Comparison of ENCODE assay signal across 25 mouse cellular contexts in genomic region chr2:58443163-58443562, GRCm38 (mm10). TPM values are rescaled to one million over a fixed set of nuclear protein-coding genes. Genes with fewer than 3 reads are reported as not detected.
DNase-seq lines count a peak whose midpoint lies in the region; ATAC-seq and TF ChIP-seq lines count a peak whose summit lies in the region.
"Had no signal": no experiment of that assay in that cellular context is flagged by ENCODE, and none has a peak within 500 bp of the region (broad histone marks: within the 10 kb centered on the region; RNA-seq: fewer than 3 reads in every experiment).

No protein-coding gene starts in this region.

- TF ChIP-seq CTCF in Patski (IDR thresholded peaks at IDR 0.05) = no peak

- 75% methylated on average over 4 of the region's 4 CpGs for WGBS in intestine, embryonic 16.5 days
- WGBS in intestine, embryonic 15.5 days = 74% methylated on average over 4 of the region's 4 CpGs

- no peak overlapping the region for H3K9ac ChIP-seq in intestine, embryonic 16.5 days (ENCODE audit: low read depth, low read length)
- H3K9ac ChIP-seq in intestine, embryonic 15.5 days = no peak overlapping the region
- H3K9ac ChIP-seq: embryonic facial prominence, embryonic 15.5 days; forebrain, embryonic 15.5 days; hindbrain, embryonic 12.5 days had no signal

- H3K4me3 ChIP-seq in intestine, embryonic 16.5 days (ENCODE audit: low read length) = no peak overlapping the region
- H3K4me3 ChIP-seq in intestine, embryonic 15.5 days (replicated peaks) = no peak overlapping the region
- H3K4me3 ChIP-seq: embryonic facial prominence, embryonic 15.5 days; forebrain, embryonic 15.5 days; hindbrain, embryonic 12.5 days had no signal

- no peak overlapping the region for H3K4me2 ChIP-seq in intestine, embryonic 16.5 days (ENCODE audit: low read depth, low read length)
- H3K4me2 ChIP-seq in intestine, embryonic 15.5 days (replicated peaks) = no peak overlapping the region
- H3K4me2 ChIP-seq: embryonic facial prominence, embryonic 15.5 days; forebrain, embryonic 15.5 days; hindbrain, embryonic 12.5 days had no signal

- CTCF ChIA-PET in Patski (lab: Charles Lee) = interaction anchor here (1.0 kb wide), 1 partner anchor 9 kb away, joined by 3 read pairs; no protein-coding TSS in a partner anchor

- no peaks in the 10 kb centered on the region for H3K27me3 ChIP-seq in intestine, embryonic 16.5 days (replicated peaks; ENCODE audit: control insufficient read depth, insufficient read depth, low read length)
- no peaks in the 10 kb centered on the region for H3K27me3 ChIP-seq in intestine, embryonic 15.5 days (replicated peaks)
- no peaks in the 10 kb centered on the region for H3K27me3 ChIP-seq in Patski
- H3K27me3 ChIP-seq: CH12.LX; embryonic facial prominence, embryonic 15.5 days; forebrain, embryonic 15.5 days; hindbrain, embryonic 12.5 days had no signal

- ATAC-seq in intestine, embryonic 16.5 days = peak; percentile 36
- ATAC-seq in intestine, embryonic 15.5 days = no peak
- peak; percentile 57 for ATAC-seq in Patski
- ATAC-seq in megakaryocyte, adult 5-6 weeks (ENCODE audit: poor library complexity, severe bottlenecking) = peak; percentile 33; the same call in 1 of the 2 replicates
- no peak for ATAC-seq in erythroblast, adult 5-6 weeks (replicated peaks; ENCODE audit: low FRiP score, poor library complexity, severe bottlenecking)
- ATAC-seq: forebrain, embryonic 15.5 days; hindbrain, embryonic 16.5 days had no signal

- in situ Hi-C loops in Patski (cut with MboI; ENCODE audit: low pct_unique_long_range_greater_than_20kb) = no loop called here

- POLR2A ChIA-PET in Patski (lab: Charles Lee) = no interaction called here

- H3K4me1 ChIP-seq in intestine, embryonic 16.5 days (ENCODE audit: control insufficient read depth, insufficient read depth, low read length) = no peaks in the 10 kb centered on the region
- H3K4me1 ChIP-seq in intestine, embryonic 15.5 days (replicated peaks) = no peaks in the 10 kb centered on the region
- H3K4me1 ChIP-seq: embryonic facial prominence, embryonic 15.5 days; forebrain, embryonic 15.5 days; hindbrain, embryonic 12.5 days had no signal

- no peaks in the 10 kb centered on the region for H3K9me3 ChIP-seq in intestine, embryonic 16.5 days (ENCODE audit: control insufficient read depth, low read length)
- H3K9me3 ChIP-seq in intestine, embryonic 15.5 days = no peaks in the 10 kb centered on the region
- H3K9me3 ChIP-seq: embryonic facial prominence, embryonic 15.5 days; forebrain, embryonic 15.5 days; hindbrain, embryonic 12.5 days had no signal

- H3K27ac ChIP-seq in intestine, embryonic 16.5 days (ENCODE audit: low read length) = no peak overlapping the region
- H3K27ac ChIP-seq in intestine, embryonic 15.5 days = no peak overlapping the region
- H3K27ac ChIP-seq: embryonic facial prominence, embryonic 15.5 days; forebrain, embryonic 15.5 days; hindbrain, embryonic 12.5 days had no signal

- DNase-seq in Patski (ENCODE audit: low read depth, low spot score) = peak; percentile 31
- DNase-seq in gastrocnemius, adult 8-10 months (ENCODE audit: low spot score in 2 of 2) = no peak
- DNase-seq in cerebellum, adult 9-11 months = no peak
- DNase-seq: adrenal gland, adult 2 months; adrenal gland, postnatal 25 days; cerebellum, adult 2 months; cerebellum, postnatal 14 days; embryo, embryonic 11 days; gastrocnemius, postnatal 14 days; heart, postnatal 10 days; heart, postnatal 4 days had no signal

- no peaks in the 10 kb centered on the region for H3K36me3 ChIP-seq in intestine, embryonic 16.5 days (ENCODE audit: control insufficient read depth, insufficient read depth, low read length)
- H3K36me3 ChIP-seq in intestine, embryonic 15.5 days = peaks cover 15% of the 10 kb centered on the region; the same call in 1 of the 2 replicates

RNA-seq across cellular contexts. Expression of gene Gm17409, which starts 26.8 kb away (rescaled TPM):
- polyA plus RNA-seq in intestine, embryonic 16.5 days (2015; fragmentation: Nextera tagmentation; extraction: Ambion mirVana) = 0.13 TPM in 1 of 2 replicates, not detected in the other
- not detected in 2 replicates for polyA plus RNA-seq in intestine, embryonic 15.5 days (2015; fragmentation: Nextera tagmentation; extraction: Ambion mirVana)
- not detected for polyA plus RNA-seq in Patski (2021)
- total RNA-seq in megakaryocyte, adult 5-6 weeks (2015) = not detected in 2 replicates
- total RNA-seq in megakaryocyte, adult 5-6 weeks (2017) = not detected in 2 replicates
- not detected for total RNA-seq in gastrocnemius, adult 8-10 months (2022)
- not detected in 2 replicates for total RNA-seq in erythroblast, adult 5-6 weeks (2015; ENCODE audit: low replicate concordance)
- 1.4 TPM in 1 of 2 replicates, not detected in the other for total RNA-seq in erythroblast, adult 5-6 weeks (2017; ENCODE audit: low replicate concordance)
- total RNA-seq: adrenal gland, adult 2 months; adrenal gland, postnatal 25 days; CH12.LX; common myeloid progenitor, adult 5-6 weeks; gastrocnemius, postnatal 14 days; heart, postnatal 10 days; heart, postnatal 4 days had no signal
- polyA plus RNA-seq: adrenal gland, adult 2 months; cerebellum, adult 2 months; embryonic facial prominence, embryonic 11.5 days; embryonic facial prominence, embryonic 15.5 days; forebrain, embryonic 11.5 days; forebrain, embryonic 15.5 days; gonadal fat pad, adult 2 months; heart, embryonic 14.5 days; hindbrain, embryonic 12.5 days; hindbrain, embryonic 16.5 days had no signal

Comparison
In these comparisons a context has a peak if more than half of its experiments do, and no peak if none do; other contexts are left out.
1. ATAC-seq: peak in intestine, embryonic 16.5 days (single experiment), Patski (single experiment) and megakaryocyte, adult 5-6 weeks (single experiment); none in intestine, embryonic 15.5 days (single experiment) and erythroblast, adult 5-6 weeks (single experiment).